Mouse (Mus musculus): ENCODE results near the gene March6.

The March6 gene

DNA sequence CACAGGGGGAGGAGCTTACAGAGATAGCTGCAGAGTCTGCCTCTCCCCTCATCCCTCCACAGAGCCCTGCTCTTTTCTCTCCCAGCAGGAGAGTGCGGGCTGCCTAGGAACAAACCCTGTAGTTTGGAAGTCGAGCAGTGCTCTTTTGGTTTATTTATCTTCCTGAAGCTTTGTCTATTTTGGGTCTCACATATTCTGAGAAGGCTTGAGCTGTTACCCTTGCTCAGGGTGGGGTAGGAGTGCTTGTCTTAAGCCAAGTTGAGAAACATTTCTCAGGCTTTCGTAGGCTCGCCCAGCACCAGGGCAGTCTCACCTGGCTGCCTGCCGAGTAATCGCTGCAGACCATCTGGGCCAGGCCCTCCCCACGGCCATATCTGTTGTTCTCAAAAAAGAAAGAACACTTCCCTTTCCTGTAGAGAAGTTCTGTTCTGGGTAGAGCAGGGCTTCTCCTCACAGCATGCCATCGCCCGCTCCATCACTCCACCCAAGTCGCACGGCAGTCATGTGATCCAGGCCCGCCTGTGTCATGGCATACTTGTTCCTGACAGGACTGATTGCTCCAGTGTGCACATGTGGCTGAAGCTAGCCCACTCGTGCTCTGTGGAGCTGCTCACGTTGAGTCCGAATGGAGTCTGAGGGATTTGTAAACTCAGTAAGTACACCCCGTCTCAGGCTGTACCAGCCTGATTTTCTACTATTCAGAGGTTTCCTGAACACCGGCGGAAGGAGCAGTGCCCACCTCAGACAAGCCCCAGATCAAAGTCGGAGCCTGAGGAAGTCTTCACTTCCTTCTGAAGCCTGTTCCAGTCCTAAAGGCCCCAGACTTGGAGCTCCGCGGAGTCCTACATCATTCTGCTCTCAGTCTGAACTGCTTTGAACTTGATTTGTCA lies 112.8 kb downstream of the March6 start:
- in situ Hi-C loops (cut with MboI, MseI) = no loop called here

DNA sequence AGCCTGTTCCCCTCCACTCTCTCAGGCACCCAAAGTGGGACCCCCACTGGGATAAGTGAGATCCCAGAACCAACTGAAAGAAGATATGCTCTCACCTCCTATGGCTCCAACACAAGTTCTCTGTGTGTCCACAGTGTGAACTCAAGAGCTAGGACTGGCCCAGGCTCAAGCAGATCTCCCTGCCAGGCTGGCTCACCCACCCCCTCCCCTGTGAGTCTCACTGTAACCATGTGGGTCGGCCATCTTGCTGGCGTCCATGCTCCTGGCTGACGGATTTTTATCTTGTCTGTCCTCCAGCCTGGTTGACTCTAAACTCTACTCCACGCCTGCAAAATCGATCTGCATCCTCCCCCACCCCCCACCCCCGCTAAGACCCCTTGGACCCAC lies 113.5 kb downstream of the March6 start:
- in situ Hi-C loops (cut with MboI, MseI) = no loop called here

DNA sequence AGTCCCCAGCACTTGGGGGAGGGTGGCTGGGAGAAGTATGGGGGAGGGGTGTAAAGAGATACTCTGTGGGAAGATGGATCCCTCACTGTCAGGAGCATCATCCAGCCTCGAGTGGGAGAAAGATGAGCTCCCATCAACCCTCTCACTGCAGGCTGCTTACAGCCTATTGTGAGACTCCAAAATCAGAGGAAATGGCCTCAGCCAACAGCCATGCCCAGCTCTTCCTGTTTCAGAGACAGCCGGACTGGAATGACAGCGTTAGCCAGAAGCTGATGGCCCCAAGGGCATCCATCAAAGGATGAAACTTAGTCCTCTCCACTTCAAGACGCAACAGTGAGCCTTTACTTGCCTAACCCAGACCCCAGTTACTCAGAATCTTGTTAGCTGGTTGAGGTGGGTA lies 115.7 kb downstream of the March6 start:
- in situ Hi-C loops (cut with MboI, MseI) = no loop called here

DNA sequence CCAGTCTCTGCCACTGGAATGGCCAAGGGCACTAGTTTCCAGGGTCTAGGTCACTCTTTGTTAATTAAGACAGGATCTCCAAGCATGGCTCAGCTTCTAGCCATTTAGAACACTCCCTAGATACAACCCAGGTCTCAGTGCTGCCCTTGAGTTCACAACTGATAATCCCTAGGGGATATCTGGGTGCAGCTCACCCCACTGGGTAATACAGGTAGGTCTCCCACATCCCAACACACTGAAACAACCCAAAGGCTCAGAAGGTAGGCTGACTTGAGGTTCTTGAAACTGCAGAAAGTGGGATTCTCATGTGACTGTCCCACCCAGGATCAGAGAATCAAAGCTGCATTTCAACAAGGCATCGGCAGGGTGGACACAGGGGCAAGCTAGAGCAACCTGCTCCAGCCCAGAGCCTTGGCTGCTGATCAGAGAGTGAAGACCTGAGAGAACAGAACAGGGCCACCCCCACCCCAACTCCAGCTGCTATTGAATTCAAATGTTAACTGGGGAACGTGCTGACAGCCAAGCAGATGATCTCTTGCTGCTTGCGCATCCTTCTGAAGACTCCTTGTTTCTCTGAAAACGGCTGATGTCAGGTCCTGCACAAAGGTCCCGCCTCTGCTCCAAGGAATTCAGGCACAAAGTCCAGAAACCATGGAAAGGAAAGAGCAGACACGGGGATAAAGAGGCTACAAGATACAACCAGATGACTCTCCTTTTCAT lies 116.5 kb downstream of the March6 start:
- in situ Hi-C loops (cut with MboI, MseI) = loop anchor here in 1 of 2 experiments (5.0 kb wide), 1 partner anchor 47 kb away; the partner anchor contains the start of gene Ankrd33b

DNA sequence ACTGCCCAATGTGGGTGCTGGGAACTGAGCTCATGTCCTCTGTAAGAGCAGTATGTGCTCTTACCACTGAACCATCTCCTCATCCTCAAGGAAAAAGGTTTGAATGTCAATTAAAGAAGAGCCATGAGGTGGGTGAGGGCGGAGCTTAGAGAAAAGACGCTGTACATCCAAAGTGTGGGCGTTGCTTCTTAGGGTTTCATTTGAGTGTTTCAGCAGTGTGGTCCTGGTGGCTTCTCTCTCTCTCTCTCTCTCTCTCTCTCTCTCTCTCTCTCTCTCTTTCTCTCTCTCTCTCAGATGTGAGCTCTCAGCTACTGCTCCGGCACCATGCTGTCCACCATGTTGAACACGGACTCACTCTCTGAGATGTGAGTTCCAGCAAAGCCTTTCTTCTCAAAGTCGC lies 117.2 kb downstream of the March6 start:
- in situ Hi-C loops (cut with MboI, MseI) = loop anchor here in 1 of 2 experiments (5.0 kb wide), 1 partner anchor 46 kb away; the partner anchor contains the start of gene Ankrd33b

DNA sequence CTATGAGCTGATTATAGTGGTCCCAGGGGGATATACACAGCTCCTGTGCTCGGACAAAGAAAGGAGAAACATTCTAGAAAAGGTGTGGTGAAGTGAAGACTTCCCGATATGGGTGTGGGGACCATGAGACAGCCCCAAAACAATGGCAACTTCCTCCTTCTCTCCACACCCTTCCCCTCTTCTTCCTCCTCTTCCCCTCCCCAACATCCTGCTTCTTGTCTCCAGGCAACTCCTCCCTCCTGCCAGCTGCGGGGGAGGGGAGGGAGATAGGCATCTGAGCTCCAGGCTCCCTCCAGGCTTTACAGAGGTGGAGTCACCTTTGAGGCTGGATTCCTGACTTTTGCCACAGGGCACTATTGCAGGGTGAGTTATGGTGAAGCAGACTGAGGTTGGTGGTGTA lies 117.9 kb downstream of the March6 start:
- in situ Hi-C loops (cut with MboI, MseI) = loop anchor here in 1 of 2 experiments (5.0 kb wide), 1 partner anchor 46 kb away; the partner anchor contains the start of gene Ankrd33b

DNA sequence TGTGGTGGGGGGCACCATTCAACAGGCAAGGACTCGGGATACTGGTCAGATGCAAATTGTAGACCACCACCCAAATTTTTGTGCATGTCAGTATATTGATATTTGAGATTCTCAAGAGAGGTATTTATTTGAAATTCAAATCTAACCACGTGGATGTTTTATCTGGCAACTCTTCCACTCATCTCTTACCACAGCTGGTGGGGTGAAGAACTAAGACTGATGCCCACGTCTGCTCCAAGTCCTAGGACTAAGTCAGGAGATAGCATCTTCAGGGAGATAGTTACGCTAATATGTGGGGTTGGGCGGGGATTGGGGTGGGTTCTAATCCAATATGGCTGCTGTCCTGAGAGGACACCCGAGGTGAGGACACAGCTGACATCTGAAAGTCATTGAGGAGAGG lies 118.4 kb downstream of the March6 start:
- in situ Hi-C loops (cut with MboI, MseI) = loop anchor here in 1 of 2 experiments (5.0 kb wide), 1 partner anchor 45 kb away; the partner anchor contains the start of gene Ankrd33b

DNA sequence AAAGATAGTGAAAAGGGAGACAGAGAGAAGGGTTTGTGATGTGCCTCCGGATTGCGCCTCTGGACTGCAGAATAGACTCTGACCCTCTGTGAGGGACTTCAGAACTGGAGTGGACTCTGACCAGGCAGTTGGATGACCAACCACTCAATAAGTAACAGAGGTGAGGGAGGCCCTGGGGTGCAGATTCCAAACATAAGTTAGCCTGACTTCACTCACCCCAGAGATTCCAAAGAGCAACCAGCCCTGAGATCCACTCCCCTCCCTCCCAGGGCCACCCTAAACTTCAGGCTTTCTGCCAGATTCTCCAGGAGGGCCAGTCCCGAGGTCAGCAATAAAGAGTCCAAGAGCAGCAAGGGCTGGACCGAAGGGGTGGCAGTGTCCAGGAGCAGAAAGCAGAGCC lies 123.4 kb downstream of the March6 start:
- in situ Hi-C loops (cut with MboI, MseI) = no loop called here

DNA sequence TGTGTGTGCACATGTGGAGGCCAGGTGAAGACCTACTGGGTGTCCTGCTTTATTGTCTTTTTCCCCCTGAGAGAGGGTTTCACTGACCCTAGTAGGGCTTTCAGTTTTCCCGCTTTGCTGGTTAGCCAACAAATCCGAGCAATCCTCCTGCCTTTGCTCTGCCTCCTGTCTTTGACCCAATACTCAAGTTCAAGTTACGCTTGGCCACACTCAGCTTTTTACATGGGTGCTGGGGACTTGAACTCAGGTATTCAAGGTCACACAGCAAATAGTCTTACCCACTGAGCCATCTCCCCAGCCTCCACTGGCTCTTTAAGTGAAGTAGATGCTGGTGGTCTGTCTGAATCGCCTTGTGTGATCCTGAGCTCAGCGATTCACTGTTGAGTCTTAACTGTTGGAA lies 124.0 kb downstream of the March6 start:
- in situ Hi-C loops (cut with MboI, MseI) = no loop called here

Data from T-helper 17 cell (primary cell).